Mouse (Mus musculus): Measurements from ENCODE around the gene Farsa. TPM values are rescaled to one million over a fixed set of nuclear protein-coding genes. Genes with fewer than 3 reads are reported as not detected.
"Not testable (repeated sequence)": the region's sequence is repeated elsewhere in the genome, so short reads cannot be mapped to it uniquely, and the experiment has no call there.

Farsa gene
- polyA plus RNA-seq, 1 experiment from 2014 or later: 54.5 TPM

DNA sequence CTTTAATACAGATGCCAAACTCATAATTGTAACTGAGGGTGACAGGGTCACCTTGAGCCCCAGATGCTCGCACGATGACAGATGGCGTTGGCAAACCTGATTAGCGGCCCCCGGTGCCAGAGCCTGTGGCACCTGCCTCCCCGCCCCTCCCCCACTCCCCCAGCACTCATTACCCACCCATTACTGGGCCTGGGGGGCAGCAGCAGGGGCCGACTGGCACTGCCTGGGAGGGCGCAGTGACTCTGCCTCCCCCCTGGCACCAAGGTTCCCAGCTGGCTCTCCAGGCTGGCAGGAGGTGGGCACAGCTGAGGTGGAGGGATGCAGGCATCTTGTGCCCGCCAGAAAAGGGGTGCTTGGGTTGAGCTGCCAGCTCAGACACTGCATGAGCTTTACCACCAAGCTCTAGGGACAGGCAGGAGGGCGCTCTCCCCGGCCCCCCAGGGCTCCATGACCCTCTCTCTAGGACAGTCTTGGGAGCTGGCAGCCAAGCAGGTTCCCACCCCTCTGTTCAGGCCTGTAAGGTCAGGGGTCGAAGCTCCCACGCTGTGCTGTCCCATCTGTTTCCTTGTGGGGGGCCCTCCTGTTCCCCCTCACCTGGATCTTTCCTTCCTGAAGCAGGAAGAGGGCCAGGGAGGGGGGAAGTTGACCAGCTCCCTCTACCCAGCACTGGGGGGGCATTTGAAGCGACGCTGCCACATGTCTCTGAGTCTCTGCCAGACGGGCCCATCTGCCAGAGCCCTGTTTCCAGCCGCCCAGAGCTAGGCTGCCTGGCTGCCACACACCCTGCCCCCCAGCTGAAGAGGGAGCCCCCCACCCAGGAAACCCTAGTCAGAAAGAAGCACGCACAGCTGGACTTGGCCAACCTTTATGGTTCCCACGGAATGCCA lies 42.0 kb upstream of the Farsa start:
- Histone ChIP-seq H3K4me2 (no peak overlapping the region), H3K36me3 (ENCODE audit: control insufficient read depth, insufficient read depth, low read length) (no peaks in the 10 kb centered on the region), H3K9ac (ENCODE audit: low read depth, low read length) (no peak overlapping the region), H3K27ac (ENCODE audit: low read depth, low read length) (no peak overlapping the region), H3K4me1 (ENCODE audit: control insufficient read depth, insufficient read depth, low read length) (peaks cover 3% of the 10 kb centered on the region; the same call in 1 of the 2 replicates), H3K4me3 (ENCODE audit: low read depth, low read length) (no peak overlapping the region), H3K9me3 (replicated peaks; ENCODE audit: control insufficient read depth, low read length) (no peaks in the 10 kb centered on the region), H3K27me3 (ENCODE audit: control insufficient read depth, insufficient read depth, low read length) (peaks cover 28% of the 10 kb centered on the region)
- ATAC-seq (replicated peaks; ENCODE audit: insufficient number of reproducible peaks, low FRiP score, low TSS enrichment): no peak
- WGBS (ENCODE audit: insufficient replicate concordance): 35% methylated on average over 19 of the region's 19 CpGs

DNA sequence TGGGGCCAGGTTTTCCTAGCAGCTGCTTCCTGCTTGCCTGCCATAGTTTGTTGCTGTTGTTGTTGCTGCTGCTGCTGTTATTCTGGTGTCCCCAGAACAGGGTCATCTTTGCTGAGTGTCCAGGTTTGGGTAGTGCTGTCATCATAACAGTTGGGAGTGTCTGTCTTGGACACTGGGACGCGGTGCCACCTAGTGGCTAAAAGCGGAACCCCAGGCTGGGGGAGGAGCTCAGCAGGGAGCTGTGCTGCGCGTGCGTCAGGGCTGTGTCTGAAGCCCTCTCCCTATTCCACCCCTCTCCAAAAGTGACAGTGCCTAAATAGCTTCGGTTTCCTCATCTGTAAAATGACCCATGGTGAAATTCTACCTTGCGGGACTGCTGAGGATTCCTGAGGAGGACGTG lies 41.2 kb upstream of the Farsa start:
- Histone ChIP-seq H3K4me1 (ENCODE audit: control insufficient read depth, insufficient read depth, low read length) (peaks cover 3% of the 10 kb centered on the region; the same call in 1 of the 2 replicates), H3K4me3 (ENCODE audit: low read depth, low read length) (no peak overlapping the region), H3K27me3 (ENCODE audit: control insufficient read depth, insufficient read depth, low read length) (peaks cover 28% of the 10 kb centered on the region), H3K9ac (ENCODE audit: low read depth, low read length) (no peak overlapping the region), H3K27ac (ENCODE audit: low read depth, low read length) (no peak overlapping the region), H3K36me3 (ENCODE audit: control insufficient read depth, insufficient read depth, low read length) (no peaks in the 10 kb centered on the region), H3K9me3 (replicated peaks; ENCODE audit: control insufficient read depth, low read length) (no peaks in the 10 kb centered on the region), H3K4me2 (no peak overlapping the region)
- peak; percentile 67; the same call in 1 of the 2 replicates for ATAC-seq (replicated peaks; ENCODE audit: insufficient number of reproducible peaks, low FRiP score, low TSS enrichment)
- WGBS (ENCODE audit: insufficient replicate concordance): 8% methylated on average over 9 of the region's 9 CpGs

DNA sequence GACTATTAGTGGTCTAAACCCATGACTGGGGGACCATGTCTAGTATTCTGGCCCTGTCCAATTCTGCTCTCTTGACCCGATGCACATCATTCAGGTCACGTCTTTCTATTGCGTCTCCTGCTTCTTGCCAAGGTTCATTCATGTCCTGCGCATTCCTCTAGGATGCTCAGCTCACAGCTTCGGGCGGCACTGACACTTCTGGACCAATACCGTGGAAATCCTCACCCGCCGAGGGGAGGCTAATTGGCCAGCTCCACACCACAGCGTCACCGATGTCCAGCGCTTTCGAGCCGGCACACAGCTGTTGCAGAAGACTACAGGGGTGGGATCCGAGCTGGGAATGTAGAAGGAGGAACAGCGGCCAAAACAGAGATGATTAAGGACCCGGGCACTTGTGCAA lies 40.7 kb upstream of the Farsa start:
- Histone ChIP-seq H3K9me3 (replicated peaks; ENCODE audit: control insufficient read depth, low read length) (no peaks in the 10 kb centered on the region), H3K4me3 (ENCODE audit: low read depth, low read length) (no peak overlapping the region), H3K27ac (ENCODE audit: low read depth, low read length) (no peak overlapping the region), H3K4me2 (no peak overlapping the region), H3K9ac (ENCODE audit: low read depth, low read length) (no peak overlapping the region), H3K27me3 (ENCODE audit: control insufficient read depth, insufficient read depth, low read length) (peaks cover 26% of the 10 kb centered on the region), H3K4me1 (ENCODE audit: control insufficient read depth, insufficient read depth, low read length) (peaks cover 4% of the 10 kb centered on the region; the same call in 1 of the 2 replicates), H3K36me3 (ENCODE audit: control insufficient read depth, insufficient read depth, low read length) (no peaks in the 10 kb centered on the region)
- WGBS (ENCODE audit: insufficient replicate concordance): 72% methylated on average over 17 of the region's 17 CpGs
- no peak for ATAC-seq (replicated peaks; ENCODE audit: insufficient number of reproducible peaks, low FRiP score, low TSS enrichment)

DNA sequence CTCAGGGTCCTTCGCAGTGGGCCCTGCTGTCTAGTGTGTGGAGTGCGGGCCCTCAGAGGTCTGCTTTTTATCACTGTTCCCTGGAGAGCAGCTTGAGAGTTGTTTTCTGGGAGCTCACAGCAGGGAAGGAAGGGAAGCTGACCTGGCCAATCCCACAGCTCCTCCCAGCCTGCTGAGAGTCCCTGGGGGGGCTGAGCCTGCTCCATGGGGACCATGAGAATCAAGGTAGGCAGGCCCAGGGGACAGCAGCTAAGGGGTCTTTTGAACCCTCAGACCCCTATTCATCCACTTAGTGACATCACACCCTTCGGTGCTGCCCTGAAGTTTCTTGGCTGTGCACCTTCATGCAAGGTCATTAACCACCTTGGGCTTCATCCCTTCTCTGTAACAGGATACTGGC lies 34.1 kb upstream of the Farsa start, which contains the start of gene Dand5:
TSS of gene Dand5 (minus strand) at position 101 of the 400 bp plus-strand sequence.
- Histone ChIP-seq H3K4me2 (peak within 1 kb of the TSS; percentile 52), H3K4me1 (ENCODE audit: control insufficient read depth, insufficient read depth, low read length) (peaks cover 16% of the 10 kb centered on the region), H3K9me3 (replicated peaks; ENCODE audit: control insufficient read depth, low read length) (no peaks in the 10 kb centered on the region), H3K27ac (ENCODE audit: low read depth, low read length) (0 out of 2 replicates have a peak within 1 kb of the TSS, but pooled peaks have one; percentile 5), H3K4me3 (ENCODE audit: low read depth, low read length) (peak within 1 kb of the TSS; percentile 15; the same call in 1 of the 2 replicates), H3K36me3 (ENCODE audit: control insufficient read depth, insufficient read depth, low read length) (no peaks in the 10 kb centered on the region), H3K27me3 (ENCODE audit: control insufficient read depth, insufficient read depth, low read length) (no peaks in the 10 kb centered on the region), H3K9ac (ENCODE audit: low read depth, low read length) (0 out of 2 replicates have a peak within 1 kb of the TSS, but pooled peaks have one; percentile 34)
- WGBS (ENCODE audit: insufficient replicate concordance): 13% methylated on average over 3 of the region's 3 CpGs
- no peak for ATAC-seq (replicated peaks; ENCODE audit: insufficient number of reproducible peaks, low FRiP score, low TSS enrichment)

DNA sequence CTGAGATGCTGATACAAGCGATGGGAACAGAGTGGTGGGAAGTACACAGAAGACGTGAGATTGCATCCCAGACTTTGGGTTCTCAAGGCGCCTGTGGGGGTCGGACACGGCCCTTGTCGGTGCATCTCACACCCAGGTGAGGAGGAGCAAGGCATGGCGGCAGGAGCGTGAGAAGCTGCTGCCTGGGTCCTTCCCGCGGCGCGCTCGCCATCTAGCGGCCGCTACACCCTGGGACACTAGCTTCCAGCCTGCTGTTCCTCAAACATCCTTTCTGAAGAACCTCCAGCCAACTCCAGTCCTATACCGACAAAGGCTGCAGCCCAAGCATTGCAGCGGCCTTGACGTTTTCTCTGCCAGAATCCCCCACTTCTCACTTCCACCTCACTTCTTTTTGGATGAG lies 33.1 kb upstream of the Farsa start:
- Histone ChIP-seq H3K27me3 (ENCODE audit: control insufficient read depth, insufficient read depth, low read length) (no peaks in the 10 kb centered on the region), H3K36me3 (ENCODE audit: control insufficient read depth, insufficient read depth, low read length) (no peaks in the 10 kb centered on the region), H3K27ac (ENCODE audit: low read depth, low read length) (no peak overlapping the region), H3K9ac (ENCODE audit: low read depth, low read length) (no peak overlapping the region), H3K4me1 (ENCODE audit: control insufficient read depth, insufficient read depth, low read length) (peaks cover 16% of the 10 kb centered on the region), H3K9me3 (replicated peaks; ENCODE audit: control insufficient read depth, low read length) (no peaks in the 10 kb centered on the region), H3K4me2 (peak overlapping the region; percentile 52), H3K4me3 (ENCODE audit: low read depth, low read length) (peak overlapping the region; percentile 15; the same call in 1 of the 2 replicates)
- 1% methylated on average over 18 of the region's 18 CpGs for WGBS (ENCODE audit: insufficient replicate concordance)
- ATAC-seq (replicated peaks; ENCODE audit: insufficient number of reproducible peaks, low FRiP score, low TSS enrichment): peak; percentile 33; the same call in 1 of the 2 replicates

DNA sequence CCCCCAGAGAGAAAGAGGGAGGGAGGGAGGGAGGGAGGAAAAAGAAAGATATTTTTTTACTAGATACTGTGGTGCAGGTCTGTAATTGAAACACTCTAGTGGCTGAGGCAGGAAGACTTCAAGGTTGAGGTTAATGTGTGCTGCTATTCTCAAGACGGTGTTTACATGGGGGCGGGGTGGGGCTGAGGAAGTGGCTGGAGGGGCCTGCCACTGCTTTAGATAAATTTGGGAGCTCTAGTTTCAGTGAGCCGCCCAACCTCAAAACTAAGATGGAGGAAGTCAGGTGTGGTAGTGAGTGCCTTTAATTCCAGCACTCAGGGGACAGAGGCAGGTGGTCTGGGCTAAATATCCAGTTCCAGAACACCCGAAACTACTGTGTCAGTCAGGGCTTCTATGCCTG lies 31.2 kb upstream of the Farsa start:
- Histone ChIP-seq H3K36me3 (ENCODE audit: control insufficient read depth, insufficient read depth, low read length) (no peaks in the 10 kb centered on the region), H3K4me1 (ENCODE audit: control insufficient read depth, insufficient read depth, low read length) (peaks cover 16% of the 10 kb centered on the region), H3K4me3 (ENCODE audit: low read depth, low read length) (no peak overlapping the region), H3K27me3 (ENCODE audit: control insufficient read depth, insufficient read depth, low read length) (no peaks in the 10 kb centered on the region), H3K9ac (ENCODE audit: low read depth, low read length) (no peak overlapping the region), H3K4me2 (no peak overlapping the region), H3K27ac (ENCODE audit: low read depth, low read length) (no peak overlapping the region), H3K9me3 (replicated peaks; ENCODE audit: control insufficient read depth, low read length) (no peaks in the 10 kb centered on the region)
- no peak for ATAC-seq (replicated peaks; ENCODE audit: insufficient number of reproducible peaks, low FRiP score, low TSS enrichment)
- 50% methylated on average over 4 of the region's 4 CpGs for WGBS (ENCODE audit: insufficient replicate concordance)

DNA sequence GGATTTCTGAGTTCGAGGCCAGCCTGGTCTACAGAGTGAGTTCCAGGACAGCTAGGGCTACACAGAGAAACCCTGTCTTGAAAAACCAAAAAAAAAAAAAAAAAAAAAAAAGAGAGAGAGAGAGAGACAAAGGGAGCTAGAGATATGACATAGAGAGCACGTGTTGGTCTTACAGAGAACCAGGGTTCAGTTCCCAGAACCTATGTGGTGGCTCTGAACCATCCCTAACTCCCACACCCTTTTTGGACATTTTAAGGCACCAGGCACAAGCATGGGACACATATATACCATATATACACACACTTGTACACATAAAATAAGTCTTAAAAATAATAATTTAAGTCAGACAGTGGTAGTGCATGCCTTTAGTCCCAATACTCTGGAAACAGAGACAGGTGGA lies 30.3 kb upstream of the Farsa start:
- H3K4me1 ChIP-seq (ENCODE audit: control insufficient read depth, insufficient read depth, low read length): peaks cover 10% of the 10 kb centered on the region
- 61% methylated on average over 1 of the region's 2 CpGs for WGBS (ENCODE audit: insufficient replicate concordance)
- not testable (repeated sequence) for H3K9ac ChIP-seq (ENCODE audit: low read depth, low read length); H3K9me3 ChIP-seq (replicated peaks; ENCODE audit: control insufficient read depth, low read length); H3K36me3 ChIP-seq (ENCODE audit: control insufficient read depth, insufficient read depth, low read length); ATAC-seq (replicated peaks; ENCODE audit: insufficient number of reproducible peaks, low FRiP score, low TSS enrichment); H3K4me2 ChIP-seq; H3K4me3 ChIP-seq (ENCODE audit: low read depth, low read length); H3K27ac ChIP-seq (ENCODE audit: low read depth, low read length); H3K27me3 ChIP-seq (ENCODE audit: control insufficient read depth, insufficient read depth, low read length)

DNA sequence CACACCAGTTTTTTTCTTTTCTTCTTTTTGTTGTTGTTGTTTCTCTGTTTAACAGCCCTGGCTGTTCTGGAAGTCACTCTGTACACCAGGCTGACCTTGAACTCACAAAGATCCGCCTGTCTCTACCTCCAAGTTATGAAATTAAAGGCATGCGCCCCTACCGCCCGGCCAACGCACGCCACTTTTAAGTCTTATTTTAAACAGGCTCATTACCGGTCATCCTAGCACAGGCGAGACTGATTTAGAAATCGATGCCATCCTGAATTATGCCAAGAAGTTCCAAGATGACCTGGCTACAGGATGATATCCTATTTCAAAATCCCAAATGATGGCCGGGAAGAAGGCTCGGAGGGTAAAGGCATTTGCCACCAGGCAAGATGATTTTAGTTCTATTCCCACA lies 25.3 kb upstream of the Farsa start, which contains the start of gene Gadd45gip1:
TSS of gene Gadd45gip1 (plus strand) at position 33 of the 400 bp plus-strand sequence.
- 62% methylated on average over 11 of the region's 11 CpGs for WGBS (ENCODE audit: insufficient replicate concordance)
- Histone ChIP-seq H3K4me2 (peak within 1 kb of the TSS; percentile 61), H3K9me3 (replicated peaks; ENCODE audit: control insufficient read depth, low read length) (no peaks in the 10 kb centered on the region), H3K4me1 (ENCODE audit: control insufficient read depth, insufficient read depth, low read length) (peaks cover 12% of the 10 kb centered on the region), H3K27me3 (ENCODE audit: control insufficient read depth, insufficient read depth, low read length) (no peaks in the 10 kb centered on the region), H3K4me3 (ENCODE audit: low read depth, low read length) (peak within 1 kb of the TSS; percentile 92), H3K36me3 (ENCODE audit: control insufficient read depth, insufficient read depth, low read length) (peaks cover 16% of the 10 kb centered on the region), H3K9ac (ENCODE audit: low read depth, low read length) (peak within 1 kb of the TSS; percentile 99), H3K27ac (ENCODE audit: low read depth, low read length) (peak within 1 kb of the TSS; percentile 96)
- ATAC-seq (replicated peaks; ENCODE audit: insufficient number of reproducible peaks, low FRiP score, low TSS enrichment): no peak
